Mouse (Mus musculus) frontal cortex, postnatal 36 days (tissue): ENCODE measurements around the gene Cdh5.
"Not testable (repeated sequence)": the region's sequence is repeated elsewhere in the genome, so short reads cannot be mapped to it uniquely, and the experiment has no call there.

Source experiments
- DNase-seq, 2 experiments: peaks; one replicate each; pipeline ENCODE4 v3.0.0; 2022; ENCODE audit warnings: low spot score in 2 of 2

The Cdh5 gene

DNA sequence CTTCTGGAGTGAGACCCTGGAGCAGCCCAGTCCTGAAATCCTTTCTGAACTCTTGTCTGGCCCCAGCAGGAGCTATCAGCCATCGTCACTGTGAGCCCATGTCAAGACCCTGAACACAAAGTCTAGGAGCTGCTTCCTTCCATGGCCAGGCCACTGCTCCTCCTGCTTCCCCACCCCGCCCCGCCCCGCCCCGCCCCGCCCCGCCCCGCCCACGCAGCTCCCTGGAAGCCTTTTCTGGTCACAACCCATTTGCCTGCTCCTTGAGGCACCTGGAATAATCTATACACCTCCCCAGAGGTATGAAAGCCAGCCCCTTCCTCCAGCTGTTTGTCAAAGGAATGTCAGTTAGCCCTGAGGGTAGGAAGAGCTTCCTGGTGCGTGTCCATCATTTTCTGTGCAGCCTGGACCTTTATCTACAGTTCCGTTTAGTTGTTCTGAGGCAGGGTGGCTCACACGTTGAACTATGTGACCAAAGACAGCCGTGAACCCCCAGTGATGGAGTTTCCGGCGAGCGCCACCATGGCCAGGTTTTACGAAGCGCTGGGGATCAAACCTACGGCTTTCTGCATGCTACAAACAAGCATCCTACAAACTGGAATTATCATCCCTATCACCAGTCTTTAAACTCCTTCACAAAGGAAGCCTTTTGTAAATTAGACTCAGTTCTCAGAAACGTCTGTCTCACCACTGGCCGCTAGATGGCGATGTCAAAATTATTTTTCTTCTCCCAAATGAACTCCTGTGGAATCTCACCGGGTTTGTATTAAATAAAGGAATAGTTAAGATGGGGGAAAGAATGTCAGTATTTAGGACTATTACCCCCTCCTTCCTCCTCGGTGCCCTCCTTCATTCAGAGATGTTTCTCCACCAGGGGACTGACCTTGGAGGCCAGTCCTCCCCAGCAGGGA is 10.2 kb upstream of the Cdh5 start:
- DNase-seq = peak in 1 of 2 experiments; percentile 49

GRCm38 (mm10) chr8:104093336-104093735 is 8.1 kb upstream of the Cdh5 start:
- no peak for DNase-seq

- DNase-seq = no peak
These were observed 5.8 kb upstream of the Cdh5 start for GRCm38 (mm10) chr8:104095595-104095994.

- no peak for DNase-seq
These were observed 4.8 kb upstream of the Cdh5 start for GRCm38 (mm10) chr8:104096644-104097043.

GRCm38 (mm10) chr8:104098671-104099346 is 2.6 kb upstream of the Cdh5 start:
- peak; percentile 39 to 75 for DNase-seq

DNA sequence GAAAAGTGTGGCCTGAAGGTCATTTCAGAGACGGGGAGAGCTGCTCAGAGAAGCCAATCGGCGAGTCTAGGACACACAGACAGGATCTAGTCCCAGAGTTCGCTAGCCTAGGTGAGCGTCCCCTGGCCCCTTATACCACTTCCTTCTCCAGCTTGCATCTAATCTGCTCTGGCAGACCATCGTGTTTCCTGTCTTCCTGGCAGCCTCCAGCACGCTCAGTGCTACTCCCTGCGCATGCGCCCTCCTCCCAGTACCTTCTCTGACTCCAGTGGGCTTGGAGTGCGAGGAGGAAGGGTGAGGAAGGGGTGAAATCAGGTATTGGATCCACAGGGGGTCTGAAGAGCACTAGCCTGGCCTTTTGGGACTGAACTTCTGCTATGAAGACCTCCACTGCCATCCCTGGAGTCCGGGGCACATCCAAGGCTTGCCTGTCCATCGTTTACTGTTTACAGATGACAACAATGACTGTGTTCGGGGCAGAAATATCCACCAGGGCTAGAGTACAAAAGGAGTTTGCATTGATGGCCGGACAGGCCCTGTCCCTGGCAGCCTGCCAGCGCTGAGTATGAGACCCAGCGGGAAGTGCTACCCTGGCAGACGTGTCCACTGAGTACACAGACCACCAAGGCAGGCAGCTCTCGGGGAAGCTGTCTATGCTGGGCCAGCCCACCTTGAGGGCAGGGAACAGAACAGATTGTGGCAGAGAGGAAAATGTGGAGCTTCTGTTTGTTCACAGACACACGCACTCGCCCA is 1.9 kb upstream of the Cdh5 start:
- DNase-seq = no peak

- DNase-seq = not testable (repeated sequence)
These were observed 701 bp upstream of the Cdh5 start for GRCm38 (mm10) chr8:104100724-104101123.

DNA sequence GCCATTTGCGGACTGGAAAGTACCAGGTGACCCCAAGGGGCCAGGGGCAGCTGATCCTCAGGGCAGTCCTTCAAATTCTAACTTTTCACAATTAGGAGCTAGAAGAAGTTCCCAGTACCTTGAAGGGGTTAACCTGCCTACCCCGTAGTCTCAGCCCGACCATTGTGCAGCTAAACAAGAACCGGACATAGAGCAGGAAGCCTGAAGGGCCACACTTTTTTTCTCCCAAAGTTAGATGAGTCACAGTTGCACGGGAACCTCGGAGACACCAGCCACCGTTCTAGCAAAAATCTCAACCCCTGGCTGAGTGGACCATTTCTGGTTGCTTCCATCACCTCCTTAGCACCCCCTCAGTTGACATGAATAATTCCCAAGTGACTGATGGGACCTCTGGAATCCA is 2.0 kb downstream of the Cdh5 start:
- DNase-seq = no peak

GRCm38 (mm10) chr8:104105768-104106167 is 4.3 kb downstream of the Cdh5 start:
- no peak for DNase-seq

DNA sequence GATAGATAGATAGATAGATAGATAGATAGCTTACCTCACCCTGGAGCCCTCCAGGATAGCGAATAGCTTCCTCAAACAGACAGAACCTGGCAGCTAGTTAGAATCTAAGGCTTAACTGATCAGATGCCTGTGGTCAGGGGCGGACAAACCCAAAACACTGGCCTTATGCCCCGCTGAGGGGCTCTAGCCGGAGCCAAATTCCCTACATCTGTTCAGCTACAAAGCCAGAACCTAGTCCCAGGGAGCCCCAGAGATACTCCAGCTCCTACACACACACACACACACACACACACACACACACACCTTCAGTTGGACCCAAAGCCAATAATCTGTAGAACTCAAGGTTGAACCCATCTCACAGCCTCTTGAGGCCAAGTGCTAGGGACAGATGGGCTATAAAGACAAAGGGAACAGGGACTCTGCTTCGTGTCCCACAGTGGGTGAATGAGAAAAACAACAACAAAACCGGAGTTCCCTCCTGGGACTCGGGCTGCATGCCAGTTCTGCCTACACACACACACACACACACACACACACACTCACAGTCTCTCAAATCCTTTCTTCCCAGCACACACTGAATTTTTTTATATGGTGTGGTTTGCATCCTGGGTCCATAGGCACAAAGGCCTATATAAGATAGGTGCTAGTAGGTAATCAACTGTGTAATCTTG is 5.0 kb downstream of the Cdh5 start:
- no peak for DNase-seq

- DNase-seq = no peak
These were observed 5.7 kb downstream of the Cdh5 start for GRCm38 (mm10) chr8:104107111-104107510.

- DNase-seq = no peak
These were observed 6.6 kb downstream of the Cdh5 start for GRCm38 (mm10) chr8:104108048-104108447.

- DNase-seq = no peak
These were observed 9.2 kb downstream of the Cdh5 start for GRCm38 (mm10) chr8:104110498-104111134.

DNA sequence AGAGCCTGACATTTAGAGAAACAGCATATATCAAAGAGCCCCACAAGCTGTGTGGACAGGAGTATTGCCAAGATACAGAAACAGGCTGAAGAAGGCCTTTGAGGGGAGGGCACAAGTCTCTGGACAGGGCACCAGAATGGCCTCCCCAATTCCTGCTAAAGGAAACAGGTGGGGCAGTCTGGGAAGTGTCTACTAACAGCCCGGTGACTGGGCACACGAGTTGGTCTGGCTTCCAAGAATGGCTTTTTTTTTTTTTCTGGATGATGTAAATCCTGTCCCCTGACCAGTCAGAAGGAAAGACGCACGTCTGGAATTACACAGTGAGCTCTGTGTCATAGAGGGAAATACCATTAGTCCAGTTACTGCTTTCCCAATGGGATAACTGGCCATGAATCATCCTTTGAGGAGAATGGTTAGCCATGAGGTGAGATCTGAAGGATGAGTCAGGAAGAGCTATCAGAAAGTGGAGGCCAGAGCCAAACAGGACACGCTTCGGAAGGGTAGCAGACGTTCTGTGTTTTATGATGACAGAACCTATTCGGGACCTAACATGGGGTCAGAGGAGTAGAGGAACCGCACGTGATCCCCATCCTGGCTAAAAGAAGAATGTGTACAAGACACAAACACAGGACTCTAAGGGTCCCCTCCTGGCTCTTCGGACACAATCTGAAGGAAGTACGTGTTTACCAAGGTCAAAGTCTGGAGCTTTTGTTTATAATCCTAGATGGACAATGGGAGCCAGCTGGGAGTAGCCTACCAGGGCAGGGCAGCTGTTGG is 20.4 kb downstream of the Cdh5 start:
- no peak for DNase-seq

DNA sequence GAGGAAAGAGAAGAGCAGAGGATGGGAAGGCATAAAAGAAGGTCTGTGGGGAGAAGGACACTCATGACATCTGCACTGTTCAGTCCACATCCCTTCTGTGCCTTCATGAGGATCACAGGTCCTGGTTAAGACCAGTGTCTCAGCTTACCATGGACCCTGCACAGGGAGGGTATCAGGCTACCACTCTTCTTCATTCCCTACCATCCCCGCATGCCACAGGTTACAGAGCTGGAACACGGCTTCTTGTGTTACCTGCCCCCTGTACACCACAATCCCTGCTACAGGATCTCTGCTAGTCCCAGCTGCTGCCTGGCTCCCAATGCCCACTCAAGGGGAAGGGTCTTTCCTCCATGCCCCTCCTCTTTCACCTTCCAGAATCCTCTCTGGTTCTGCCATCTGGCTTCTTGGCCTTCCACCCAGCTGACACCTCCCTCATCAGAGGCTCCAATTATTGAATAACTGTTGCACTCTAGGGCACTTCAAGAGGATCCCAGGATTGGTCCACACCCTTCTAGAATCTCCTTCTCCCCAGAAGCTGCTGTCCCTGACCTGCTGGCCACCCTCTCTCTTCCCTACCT is 21.7 kb downstream of the Cdh5 start:
- DNase-seq = no peak

DNA sequence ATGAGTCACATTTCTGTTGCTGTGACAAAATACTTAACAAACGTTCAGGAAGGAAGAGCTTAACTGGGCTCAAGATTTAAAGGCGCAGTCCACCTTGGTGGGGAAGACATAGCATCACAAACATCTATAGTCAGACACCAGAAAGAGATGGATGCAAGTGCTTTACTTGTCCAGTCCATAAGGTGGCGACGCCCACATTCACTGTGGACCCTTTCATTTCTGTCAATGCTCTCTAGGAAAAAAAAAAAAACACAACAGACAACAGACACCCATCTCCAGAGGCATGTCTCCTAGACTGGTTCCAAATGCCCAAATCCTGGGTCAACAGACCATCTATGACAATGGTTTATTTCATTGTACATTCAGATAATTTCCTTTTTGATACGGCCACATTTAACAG is 23.1 kb downstream of the Cdh5 start:
- no peak for DNase-seq

DNA sequence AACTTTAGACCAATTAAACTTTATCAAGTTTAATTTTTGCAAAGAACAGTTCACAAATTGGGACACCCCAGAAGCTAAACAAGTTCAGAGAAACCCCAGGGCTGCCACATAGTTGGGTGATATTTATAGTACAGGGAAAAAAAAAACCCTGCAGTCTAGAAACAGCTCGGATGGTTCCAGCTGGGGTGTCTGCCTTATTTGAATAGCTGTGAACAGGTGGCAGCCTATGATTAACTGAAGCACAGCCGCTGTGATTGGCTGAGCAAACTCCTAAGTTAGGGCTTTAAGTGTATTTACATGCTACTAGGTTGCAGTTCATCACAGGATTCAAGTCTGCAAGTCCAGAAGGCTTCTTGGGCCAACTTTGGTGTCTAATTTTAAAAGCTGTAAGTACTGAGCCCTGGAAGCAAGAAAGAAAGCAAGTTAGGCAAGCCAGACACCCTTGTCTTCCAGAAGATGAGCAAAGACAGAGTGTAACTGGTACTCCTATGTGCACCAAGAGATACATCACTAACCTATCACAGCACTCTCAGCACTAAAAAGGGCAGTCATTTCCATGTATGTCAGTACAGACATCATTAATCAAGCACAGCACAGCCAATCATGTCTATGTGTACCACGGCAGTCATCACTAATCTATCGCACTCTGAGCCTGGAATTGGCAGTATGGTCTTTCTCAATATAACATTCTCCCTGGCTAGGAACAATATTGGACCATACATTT is 25.9 kb downstream of the Cdh5 start:
- DNase-seq = peak; percentile 46 to 88

DNA sequence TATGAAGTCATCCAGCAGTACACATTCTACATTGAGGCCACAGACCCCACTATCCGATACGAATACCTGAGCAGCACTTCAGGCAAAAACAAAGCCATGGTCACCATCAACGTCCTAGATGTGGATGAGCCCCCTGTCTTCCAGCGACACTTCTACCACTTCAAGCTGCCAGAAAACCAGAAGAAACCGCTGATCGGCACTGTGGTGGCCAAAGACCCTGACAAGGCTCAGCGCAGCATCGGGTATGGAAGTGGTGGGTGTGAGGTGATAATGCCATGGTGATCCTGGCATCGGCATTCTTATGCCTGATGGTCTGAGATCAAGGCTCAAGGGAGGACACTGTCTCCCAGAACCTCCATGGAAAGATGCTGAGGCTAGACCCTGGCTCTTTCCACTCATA is 29.5 kb downstream of the Cdh5 start:
- no peak for DNase-seq

DNA sequence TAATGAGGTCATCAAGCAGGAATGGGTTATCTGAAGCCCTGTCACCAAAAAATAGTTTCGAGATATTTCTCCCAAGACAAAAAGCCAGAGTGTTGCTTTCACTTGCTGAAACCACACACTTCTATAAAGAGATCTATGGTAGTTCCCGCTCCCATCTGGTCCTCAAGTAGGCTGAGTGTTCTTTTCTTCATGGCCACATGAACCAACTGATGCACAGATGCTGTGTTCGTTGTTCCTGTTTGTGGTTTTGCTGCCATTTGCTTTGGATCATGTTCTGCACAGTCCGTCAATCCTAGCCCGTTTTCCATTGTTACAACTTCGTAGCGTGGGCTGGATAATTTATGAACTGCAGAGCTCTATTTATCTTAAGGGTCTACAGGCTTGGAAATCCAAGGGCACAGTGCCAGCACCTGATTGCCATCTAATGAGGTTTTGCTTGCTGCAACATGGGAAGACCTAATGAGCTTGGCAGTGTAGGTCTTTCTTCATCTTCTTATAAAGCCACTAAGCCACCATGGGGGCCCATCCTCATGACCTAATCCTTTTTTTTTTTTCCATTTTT is 30.1 kb downstream of the Cdh5 start:
- no peak for DNase-seq
